Mouse (Mus musculus) kidney, adult 9 months (tissue): ENCODE measurements around the gene Zfp423.

Source experiments
- DNase-seq: peaks from one replicate; pipeline ENCODE4 v3.0.0; 2022

Zfp423 gene

GRCm38 (mm10) chr8:87802571-87802970 is 156.8 kb downstream of the Zfp423 start:
- no peak for DNase-seq

- DNase-seq = no peak
Measured at GRCm38 (mm10) chr8:87800121-87800520, 159.3 kb downstream of the Zfp423 start.

GRCm38 (mm10) chr8:87796234-87796633 is 163.2 kb downstream of the Zfp423 start:
- DNase-seq = no peak

DNA sequence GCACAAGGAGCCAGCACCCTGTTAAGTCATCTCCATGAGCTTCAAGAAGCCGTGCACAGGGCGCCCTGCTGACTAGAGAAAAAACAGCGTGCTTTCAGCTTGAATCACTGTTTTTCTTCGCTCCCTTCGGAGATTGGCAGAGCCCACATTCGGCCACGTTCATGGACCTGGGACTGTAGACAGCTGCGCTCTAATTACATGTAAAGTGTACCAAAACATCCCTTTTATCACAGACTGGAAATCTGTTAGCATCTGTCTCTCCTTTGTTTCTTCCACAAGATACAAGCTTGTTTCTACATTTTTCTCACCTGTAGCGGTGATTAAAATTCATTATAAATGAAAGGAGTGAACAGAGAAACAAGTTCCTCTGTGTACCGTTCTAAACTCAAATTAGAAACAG is 164.8 kb downstream of the Zfp423 start:
- DNase-seq = no peak

GRCm38 (mm10) chr8:87791103-87791502 is 168.3 kb downstream of the Zfp423 start:
- no peak for DNase-seq

DNA sequence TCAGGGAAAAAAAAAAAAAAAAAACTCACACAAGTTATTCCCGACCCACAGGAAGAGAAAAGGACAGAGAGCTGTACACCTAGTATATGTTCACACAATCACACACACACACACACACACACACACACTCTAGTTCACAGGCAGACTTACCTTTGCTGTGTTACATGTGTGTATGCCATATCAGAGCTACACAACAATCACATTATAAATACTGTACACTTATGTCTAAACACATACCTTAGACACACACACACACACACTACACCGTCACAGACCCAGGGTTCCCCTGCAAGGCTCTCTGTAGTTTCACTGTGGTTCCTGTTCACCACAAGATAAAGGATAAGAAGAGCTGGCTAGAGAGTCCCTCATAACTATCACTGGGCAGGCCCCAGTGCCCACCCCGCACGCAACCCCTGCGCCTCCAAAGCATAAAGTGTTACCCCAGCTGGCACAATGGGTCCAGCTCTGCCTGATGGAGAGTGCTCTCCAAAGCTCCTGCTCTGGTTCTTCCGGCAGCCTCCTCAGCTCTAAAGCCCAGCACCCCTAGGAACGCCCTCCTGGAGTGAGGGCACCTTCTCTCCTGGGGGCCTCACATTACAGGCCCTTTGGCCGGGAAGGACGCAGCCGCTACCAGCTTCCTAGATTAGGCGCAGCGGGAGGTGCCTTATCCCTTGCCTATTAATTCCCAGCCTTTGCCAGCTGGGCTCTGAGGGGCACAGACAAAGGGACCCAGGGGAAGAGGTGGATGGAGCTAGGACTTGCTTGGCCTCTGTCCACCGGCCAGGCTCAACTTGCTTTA is 174.6 kb downstream of the Zfp423 start:
- DNase-seq = no peak

- no peak for DNase-seq
Measured at GRCm38 (mm10) chr8:87784227-87784626, 175.2 kb downstream of the Zfp423 start.

DNA sequence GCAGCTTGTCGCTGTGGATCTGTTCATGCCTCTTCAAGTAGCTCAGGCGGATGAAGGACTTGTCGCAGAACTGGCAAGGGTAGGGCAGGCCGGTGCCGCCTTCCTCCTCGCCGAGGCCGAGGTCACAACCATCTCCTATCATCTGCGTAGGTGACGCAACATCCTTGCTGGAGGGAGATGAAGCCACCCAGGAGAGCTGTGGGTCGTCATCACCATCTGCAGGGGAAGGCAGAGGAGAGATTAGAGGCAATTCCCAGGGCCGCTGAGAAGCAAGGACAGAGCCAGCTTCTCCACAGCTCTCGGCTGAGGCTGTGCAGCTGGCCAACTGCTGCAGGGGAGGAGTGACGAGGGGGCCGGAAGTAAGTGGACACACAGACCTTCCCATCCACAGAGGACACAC is 176.2 kb downstream of the Zfp423 start:
- no peak for DNase-seq

GRCm38 (mm10) chr8:87777586-87777985 is 181.8 kb downstream of the Zfp423 start:
- no peak for DNase-seq

- DNase-seq = no peak
Measured at GRCm38 (mm10) chr8:87775889-87776288, 183.5 kb downstream of the Zfp423 start.

- no peak for DNase-seq
Measured at GRCm38 (mm10) chr8:87774966-87775365, 184.4 kb downstream of the Zfp423 start.

- DNase-seq = no peak
Measured at GRCm38 (mm10) chr8:87772894-87773502, 186.4 kb downstream of the Zfp423 start.

DNA sequence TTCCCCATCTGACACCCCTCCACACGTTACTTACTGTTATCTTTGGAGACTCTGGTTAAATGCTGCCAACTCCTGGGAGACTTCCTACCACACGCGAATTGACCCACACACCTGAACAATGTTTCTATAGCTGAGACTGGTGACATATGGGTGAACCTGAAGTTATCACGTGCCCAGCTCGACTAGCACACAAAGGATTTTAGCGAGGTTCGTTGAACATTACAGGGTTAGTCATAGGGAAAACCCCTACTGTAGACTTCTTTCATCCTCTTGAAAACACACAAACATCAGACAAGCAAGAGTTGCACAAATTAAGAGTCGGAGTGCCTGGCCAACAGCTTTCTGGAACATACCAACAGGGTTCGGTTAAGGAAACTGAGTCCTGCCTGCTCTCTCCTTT is 191.5 kb downstream of the Zfp423 start:
- DNase-seq = no peak

- no peak for DNase-seq
Measured at GRCm38 (mm10) chr8:87765276-87765675, 194.1 kb downstream of the Zfp423 start.

- DNase-seq = no peak
Measured at GRCm38 (mm10) chr8:87758750-87759149, 200.6 kb downstream of the Zfp423 start.

- DNase-seq = no peak
Measured at GRCm38 (mm10) chr8:87754853-87755252, 204.5 kb downstream of the Zfp423 start.

DNA sequence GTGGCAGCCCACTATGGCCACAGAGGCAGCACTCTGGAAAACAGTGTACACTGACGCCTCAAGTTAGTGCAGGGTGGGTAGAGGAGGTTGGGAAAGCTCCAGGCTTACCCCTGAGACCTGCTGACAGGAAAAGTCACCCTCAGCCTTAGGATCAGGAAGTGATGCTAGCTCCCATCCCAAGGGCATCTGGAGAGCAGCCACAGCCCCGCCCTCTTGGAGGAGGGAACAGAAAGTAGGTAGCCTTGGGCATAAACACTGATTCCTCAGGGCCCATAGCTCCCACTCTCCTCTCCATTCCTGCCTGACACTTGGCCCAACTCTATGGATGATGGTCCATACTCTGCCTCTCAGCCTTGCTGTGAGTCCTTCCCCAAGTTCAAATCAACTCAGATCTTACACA is 205.8 kb downstream of the Zfp423 start:
- peak; percentile 6 for DNase-seq

- DNase-seq = peak; percentile 5
Measured at GRCm38 (mm10) chr8:87753148-87753547, 206.2 kb downstream of the Zfp423 start.

DNA sequence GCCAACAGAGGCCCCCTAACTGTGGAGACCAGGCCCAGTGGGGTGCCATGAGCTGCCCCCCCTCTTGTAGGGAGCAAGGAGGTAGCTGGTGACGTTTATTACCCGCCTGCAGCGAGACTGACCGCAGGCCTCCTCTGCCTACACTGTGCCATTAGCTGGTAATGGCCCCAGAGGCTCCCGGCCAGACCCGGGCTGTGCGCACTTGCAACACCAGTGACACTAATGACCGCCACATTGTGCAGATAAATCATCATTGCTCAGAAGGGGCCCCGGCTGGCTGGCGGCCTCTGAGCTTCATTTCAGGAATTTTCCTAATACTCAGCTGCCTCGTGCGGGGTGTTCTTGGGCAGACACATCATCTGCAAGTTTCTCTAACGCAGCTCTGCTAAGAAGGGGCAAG is 206.7 kb downstream of the Zfp423 start:
- no peak for DNase-seq

GRCm38 (mm10) chr8:87747582-87747981 is 211.8 kb downstream of the Zfp423 start:
- DNase-seq = no peak

GRCm38 (mm10) chr8:87747142-87747541 is 212.3 kb downstream of the Zfp423 start:
- DNase-seq = no peak

GRCm38 (mm10) chr8:87746072-87746471 is 213.3 kb downstream of the Zfp423 start:
- peak; percentile 10 for DNase-seq

DNA sequence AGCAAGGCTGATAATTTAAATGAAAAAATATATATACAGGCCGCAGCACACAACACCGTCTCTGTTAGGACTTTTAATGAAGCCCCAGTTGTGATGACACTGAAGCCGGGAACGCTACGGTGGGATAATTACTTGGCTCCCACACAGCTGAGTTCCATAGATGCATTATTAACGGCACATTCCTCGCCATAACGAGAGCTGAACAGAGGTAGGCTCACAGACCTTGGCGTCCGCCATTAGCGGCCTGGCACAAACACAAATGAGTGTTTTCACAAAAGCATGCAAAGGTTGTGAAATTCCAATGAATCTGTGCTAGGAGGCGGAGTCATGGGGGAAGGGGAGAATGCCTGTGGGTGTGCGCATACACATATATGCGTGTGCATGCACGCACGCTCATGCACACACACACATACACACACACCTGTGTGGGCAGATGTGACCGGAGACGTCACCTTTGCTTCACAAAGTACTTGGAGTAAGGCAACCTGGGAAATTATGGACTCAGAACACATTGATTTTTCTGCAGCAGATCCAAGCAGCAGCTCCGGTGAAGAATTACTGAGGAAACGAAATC is 214.2 kb downstream of the Zfp423 start:
- no peak for DNase-seq

- no peak for DNase-seq
Measured at GRCm38 (mm10) chr8:87744556-87744955, 214.8 kb downstream of the Zfp423 start.
